Mouse (Mus musculus) layer of hippocampus, adult 2 months (tissue): ENCODE results near the gene Plce1. TPM values are rescaled to one million over a fixed set of nuclear protein-coding genes. Genes with fewer than 3 reads are reported as not detected.
A peak's percentile ranks its signal among the peaks of the same experiment; 100 is the strongest.

Experiments used
- DNase-seq, 2 experiments: peaks; one replicate each; pipeline ENCODE4 v3.0.0; 2022; ENCODE audit warnings: low spot score in 2 of 2
- H3K27ac ChIP-seq: fragments of 200-600 bp; 2 replicates; pipeline ENCODE4 v1.8.1; 2022
- H3K4me3 ChIP-seq: fragments of 200-600 bp; 2 replicates; pipeline ENCODE4 v1.8.1; 2022; ENCODE audit warnings: mild to moderate bottlenecking
- CTCF ChIP-seq: fragments of 200-600 bp; conservative IDR thresholded peaks from 2 replicates; pipeline ENCODE4 v1.8.1; 2022; ENCODE audit warnings: antibody characterized with exemption, mild to moderate bottlenecking, moderate library complexity
- total RNA-seq, 2 experiments: library from RNA; stranded (reverse); gene quantifications; 2 replicates each; pipeline ENCODE4 v1.2.3; 2021

The Plce1 gene
- total RNA-seq, 2 experiments from 2014 or later, result 9.8 to 11.0 TPM

DNA sequence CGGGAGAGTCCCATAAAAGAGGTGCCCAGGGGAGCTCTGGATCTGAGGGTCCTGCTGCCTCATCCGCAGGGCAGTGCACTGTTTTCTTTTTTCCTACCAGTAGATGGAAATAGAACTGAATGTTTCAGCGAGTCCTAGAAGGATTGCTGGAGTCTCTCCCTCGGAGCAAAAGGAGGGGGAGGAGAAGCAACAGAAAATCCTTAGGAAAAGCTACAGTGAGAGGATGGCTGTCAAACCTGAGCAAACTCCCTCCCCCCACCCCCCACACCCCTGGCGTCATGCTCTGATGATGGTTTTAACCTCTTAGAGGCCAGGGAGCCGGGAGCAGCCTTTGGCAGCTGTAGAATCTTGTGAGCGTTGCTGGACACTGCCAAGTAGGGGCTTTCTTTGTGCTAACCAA lies 85.8 kb downstream of the Plce1 start:
- peak overlapping the region; percentile 8; the same call in 1 of the 2 replicates for H3K4me3 ChIP-seq
- 0 out of 2 replicates have a peak overlapping the region, but pooled peaks have one; percentile 14 for H3K27ac ChIP-seq
- TF ChIP-seq CTCF, result peak; percentile 72
- peak in 1 of 2 experiments; percentile 3 for DNase-seq

DNA sequence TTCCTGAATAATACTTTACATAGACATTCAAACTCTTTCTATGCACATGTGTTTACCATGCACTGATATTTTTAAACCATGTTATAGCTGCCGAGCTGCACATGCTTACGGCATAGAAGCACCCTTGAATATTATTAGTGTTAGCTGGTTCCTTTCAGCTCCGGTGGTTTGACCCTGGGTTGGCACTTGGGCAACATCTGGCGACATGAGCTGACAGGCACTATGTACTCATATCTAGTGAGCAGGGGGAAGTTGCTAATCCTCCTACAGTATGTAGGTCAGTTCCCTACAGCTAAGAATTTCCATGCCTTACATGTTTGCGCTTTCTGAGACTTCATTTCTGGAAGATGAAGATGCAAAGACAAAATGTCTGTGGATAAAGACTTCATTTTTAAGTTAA lies 86.4 kb downstream of the Plce1 start:
- no peak overlapping the region for H3K27ac ChIP-seq
- no peak for TF ChIP-seq CTCF
- no peak overlapping the region for H3K4me3 ChIP-seq
- no peak for DNase-seq

DNA sequence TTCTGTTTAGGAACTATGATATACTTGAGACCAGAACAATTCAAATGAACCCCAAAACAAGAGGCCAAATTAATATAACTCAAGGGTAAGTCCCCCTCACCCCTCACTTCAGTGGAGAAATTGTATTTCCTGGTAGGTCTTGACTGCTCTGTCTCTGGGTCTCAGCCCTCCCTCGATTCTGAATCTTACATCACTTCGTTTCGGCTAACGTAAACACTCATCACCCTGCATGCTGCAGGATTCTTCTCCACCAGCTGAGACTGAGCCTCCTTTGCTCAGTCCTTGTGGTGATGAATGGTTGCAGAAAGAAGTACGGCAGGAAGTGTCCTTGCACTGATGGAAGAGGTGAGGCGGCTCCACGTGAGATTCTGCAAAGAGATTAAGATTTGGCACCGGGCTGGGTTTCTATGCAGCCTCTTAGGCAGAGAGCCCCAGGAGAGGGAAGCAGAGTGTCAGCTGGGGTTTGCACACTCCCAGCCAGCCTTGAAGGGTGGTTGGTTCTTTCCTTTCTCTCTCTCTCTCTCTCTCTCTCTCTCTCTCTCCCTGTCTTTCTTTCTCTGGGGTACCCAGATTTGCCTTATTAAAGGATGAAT lies 97.7 kb downstream of the Plce1 start:
- DNase-seq, result no peak
- TF ChIP-seq CTCF, result no peak
- H3K4me3 ChIP-seq, result no peak overlapping the region
- no peak overlapping the region for H3K27ac ChIP-seq

DNA sequence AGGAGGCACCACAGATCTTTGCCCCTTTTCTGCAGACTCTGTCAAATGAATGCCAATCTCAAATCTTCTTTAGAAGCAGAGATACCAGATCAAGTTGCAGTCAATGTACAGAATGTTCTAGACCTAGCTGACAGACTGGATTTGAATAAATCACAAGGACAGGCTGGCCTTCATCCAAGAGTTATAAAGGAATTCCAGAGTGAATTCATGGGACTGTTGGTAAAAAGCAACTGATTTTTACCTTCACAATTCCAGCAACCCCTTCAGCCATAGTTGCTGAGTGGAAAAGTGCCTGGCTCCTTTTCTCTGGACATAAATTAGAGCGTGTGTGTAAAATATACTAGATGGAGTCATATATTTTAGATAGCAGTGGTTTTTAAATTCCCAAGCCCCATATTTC lies 102.0 kb downstream of the Plce1 start:
- H3K4me3 ChIP-seq, result no peak overlapping the region
- no peak overlapping the region for H3K27ac ChIP-seq
- TF ChIP-seq CTCF, result no peak
- no peak for DNase-seq

DNA sequence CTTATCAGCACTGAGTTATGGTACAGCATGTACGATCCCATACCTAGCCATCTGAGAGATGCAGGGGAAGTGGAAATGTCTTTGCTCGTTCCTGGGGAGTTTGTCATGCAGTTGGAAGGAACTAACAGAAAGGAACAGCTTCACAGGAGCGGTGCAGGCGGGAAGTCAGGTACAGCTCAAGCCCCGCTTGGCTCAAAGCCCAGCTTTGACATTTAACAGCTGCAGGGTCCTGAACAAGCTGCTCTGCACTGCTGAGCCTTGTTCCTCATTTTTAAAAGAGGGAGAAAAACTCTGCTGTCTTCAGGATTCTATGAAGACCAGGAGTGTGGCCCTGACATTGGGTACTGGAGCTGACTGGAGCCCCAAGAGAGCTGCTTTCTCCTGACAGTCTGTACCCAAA lies 106.7 kb downstream of the Plce1 start:
- no peak overlapping the region for H3K27ac ChIP-seq
- no peak for TF ChIP-seq CTCF
- no peak overlapping the region for H3K4me3 ChIP-seq
- no peak for DNase-seq

DNA sequence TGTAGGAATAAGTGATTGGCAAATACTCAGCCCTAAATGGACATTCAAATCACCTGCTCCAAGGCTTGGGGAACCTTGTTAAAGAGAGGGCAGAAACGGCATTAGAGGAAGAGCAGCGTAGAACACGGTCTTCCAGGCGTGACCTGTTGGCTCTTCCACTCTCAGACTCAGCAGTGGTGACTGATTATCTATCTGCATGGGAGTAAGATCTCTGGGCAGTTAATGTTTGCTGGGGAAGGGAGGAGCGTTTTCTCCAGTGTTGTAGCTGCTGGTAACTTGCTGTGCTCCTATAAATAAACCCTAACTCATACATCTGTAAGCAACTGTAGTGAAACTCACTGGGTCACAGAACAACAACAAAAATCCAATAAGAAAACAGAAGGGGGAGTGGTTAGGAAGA lies 108.6 kb downstream of the Plce1 start:
- H3K27ac ChIP-seq, result no peak overlapping the region
- no peak overlapping the region for H3K4me3 ChIP-seq
- no peak for DNase-seq
- TF ChIP-seq CTCF, result no peak

DNA sequence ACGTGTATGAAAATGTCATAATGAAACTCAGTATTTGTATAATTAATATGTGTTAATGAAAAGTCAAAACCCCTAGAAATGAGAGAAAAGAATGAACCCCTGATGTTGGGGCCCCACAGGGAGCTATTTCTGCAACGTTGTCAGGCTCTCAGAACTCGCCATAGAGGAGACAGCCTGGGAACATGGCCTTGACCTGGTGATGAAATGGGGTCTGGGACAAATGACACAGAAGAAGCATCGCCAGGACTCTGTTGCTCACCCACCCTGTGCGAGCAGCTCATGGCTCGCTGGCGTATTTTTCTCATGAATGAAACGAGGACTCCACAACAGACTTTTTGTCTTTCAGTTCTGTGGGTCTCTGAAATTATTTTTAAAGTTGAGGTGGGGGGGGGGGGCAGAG lies 109.0 kb downstream of the Plce1 start:
- no peak for TF ChIP-seq CTCF
- no peak for DNase-seq
- Histone ChIP-seq H3K27ac (no peak overlapping the region), H3K4me3 (no peak overlapping the region)

DNA sequence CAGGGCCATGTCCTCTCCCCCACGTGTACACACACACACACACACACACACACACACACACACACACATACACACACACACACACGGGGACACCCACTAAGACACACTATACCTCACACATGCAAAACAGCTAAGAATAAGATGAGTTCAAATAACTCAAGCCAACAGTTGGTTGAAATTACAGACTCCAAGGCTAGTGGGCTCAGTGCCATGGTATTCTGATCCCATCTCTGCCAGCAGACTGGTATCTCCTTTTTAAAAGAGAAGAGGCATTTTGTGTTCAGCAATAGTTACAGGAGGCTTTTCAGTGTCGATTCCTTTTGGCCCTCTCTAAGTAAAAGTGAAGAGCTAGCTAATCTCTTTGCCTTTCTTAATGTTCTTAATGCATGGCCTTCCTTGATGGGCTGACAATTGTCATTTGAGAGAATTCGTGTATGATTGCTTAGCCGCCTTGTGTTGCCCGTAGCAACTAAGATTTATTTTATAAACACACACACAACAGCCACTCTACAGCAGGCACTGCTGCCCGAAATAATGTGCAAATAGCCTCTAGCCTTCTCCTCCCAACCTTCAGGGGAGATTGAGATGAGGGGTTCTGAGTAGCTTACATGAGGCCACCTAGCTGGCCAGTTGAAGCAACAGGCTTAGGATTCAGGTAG lies 111.8 kb downstream of the Plce1 start:
- no peak for DNase-seq
- TF ChIP-seq CTCF, result no peak
- H3K27ac ChIP-seq, result no peak overlapping the region
- H3K4me3 ChIP-seq, result no peak overlapping the region

DNA sequence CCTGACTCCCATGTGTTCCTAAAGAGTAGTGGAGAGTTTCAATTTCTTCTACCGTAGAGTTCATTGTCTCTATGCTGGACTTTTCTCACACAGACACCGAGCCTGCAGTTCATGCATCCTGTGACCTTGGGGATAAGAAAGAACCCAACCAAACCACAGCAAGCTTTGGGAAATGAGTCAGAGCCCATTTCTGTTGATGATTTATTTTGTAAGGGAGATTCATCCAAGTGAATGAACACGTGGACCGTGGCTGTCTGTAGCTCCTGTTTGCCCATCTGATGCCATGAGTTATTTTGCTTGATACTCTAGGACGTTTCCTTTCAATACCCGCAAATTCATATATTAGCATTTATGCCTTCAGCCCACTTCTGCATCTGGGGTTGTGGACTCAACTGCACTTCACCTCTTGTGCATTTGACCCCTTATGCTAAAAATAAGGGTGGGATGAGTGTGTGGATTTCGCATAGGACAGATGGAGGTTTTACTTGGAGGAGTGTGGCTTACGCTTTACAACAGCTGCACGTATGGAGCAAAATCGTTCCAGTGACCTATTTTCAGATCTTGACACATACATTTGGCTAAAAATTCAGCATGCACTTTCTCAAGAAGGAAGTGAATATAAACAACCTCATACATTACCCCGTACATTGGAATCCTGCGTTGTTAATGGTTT lies 112.5 kb downstream of the Plce1 start:
- TF ChIP-seq CTCF, result no peak
- no peak for DNase-seq
- Histone ChIP-seq H3K4me3 (no peak overlapping the region), H3K27ac (no peak overlapping the region)

DNA sequence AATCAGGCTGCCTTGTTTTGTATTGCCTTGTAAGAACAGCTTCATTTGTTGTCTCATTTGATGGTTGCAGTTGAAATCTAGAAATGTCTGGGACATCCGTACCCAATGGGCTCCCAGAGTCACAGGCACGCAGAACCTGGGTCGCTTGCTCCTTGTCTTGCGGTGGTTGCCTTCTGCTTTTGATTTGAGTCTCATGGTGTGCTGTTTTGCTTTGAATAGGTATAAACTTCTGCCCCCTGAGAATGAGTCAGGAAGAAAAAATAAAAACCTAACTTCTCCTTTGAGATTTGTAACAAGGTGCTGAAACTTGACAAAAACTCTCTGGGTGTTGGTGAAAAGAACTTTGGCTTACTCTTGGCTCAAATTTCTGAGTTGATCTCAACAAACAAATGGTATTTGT lies 115.2 kb downstream of the Plce1 start:
- DNase-seq, result no peak
- Histone ChIP-seq H3K27ac (no peak overlapping the region), H3K4me3 (no peak overlapping the region)
- no peak for TF ChIP-seq CTCF

DNA sequence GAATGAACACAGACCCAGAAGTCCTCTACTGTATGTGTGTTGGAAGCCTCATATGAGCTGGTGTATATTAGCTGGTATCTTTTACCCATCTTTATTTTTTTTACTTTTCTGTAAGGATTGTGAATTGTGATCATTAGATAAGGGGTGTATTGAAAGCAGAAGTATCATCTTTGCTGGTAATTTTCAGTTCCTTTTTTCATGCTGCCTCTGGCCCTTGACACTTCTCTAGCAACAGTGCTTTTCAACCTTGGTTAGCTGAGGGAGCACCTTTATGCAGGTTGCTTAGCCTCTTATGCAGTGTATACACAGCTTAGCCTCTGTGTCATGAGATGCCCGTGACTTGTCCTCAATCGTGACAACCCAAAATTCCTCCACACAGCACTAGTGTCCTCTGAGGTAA lies 116.5 kb downstream of the Plce1 start:
- no peak overlapping the region for H3K27ac ChIP-seq
- no peak overlapping the region for H3K4me3 ChIP-seq
- no peak for DNase-seq
- TF ChIP-seq CTCF, result no peak

DNA sequence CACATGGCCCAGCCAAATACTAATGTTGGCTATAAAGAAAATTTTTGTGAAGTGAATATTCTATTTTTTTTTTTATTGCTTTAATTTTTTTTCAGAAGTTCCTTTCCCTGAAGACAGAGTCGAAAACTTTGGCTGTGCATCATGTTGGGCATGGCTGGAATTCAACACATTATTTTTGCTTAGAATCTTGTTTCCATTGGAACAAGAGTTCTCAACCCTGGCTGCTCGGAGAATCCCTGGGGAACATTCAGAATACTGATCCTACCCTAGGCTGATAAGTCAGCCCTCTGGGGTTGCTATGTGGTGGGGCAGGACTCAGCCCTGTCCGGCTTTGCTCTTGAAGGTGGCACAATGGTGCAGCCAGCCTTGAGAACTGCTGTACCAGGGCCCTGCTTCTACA lies 118.1 kb downstream of the Plce1 start:
- no peak for TF ChIP-seq CTCF
- DNase-seq, result no peak
- H3K4me3 ChIP-seq, result no peak overlapping the region
- no peak overlapping the region for H3K27ac ChIP-seq

DNA sequence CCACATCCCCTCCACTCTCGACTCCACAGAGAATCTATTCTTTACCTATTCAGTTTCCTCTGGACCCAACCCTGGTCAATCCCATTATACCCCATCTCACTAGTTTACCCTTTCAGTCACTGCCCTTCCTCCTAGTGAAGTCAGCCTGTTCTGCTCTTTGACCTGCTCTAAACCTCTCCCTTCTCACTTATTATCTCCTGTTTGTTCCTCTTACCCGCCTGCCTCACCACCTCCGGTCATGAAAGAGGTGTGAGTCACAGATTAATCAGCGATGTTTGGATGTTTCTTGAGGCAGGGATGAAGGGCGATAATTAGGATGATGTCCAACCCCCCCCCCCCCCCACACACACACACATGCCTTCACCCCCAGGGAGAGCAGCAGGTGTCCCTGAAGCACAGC lies 120.2 kb downstream of the Plce1 start:
- DNase-seq, result no peak
- H3K4me3 ChIP-seq, result no peak overlapping the region
- H3K27ac ChIP-seq, result no peak overlapping the region
- TF ChIP-seq CTCF, result no peak

DNA sequence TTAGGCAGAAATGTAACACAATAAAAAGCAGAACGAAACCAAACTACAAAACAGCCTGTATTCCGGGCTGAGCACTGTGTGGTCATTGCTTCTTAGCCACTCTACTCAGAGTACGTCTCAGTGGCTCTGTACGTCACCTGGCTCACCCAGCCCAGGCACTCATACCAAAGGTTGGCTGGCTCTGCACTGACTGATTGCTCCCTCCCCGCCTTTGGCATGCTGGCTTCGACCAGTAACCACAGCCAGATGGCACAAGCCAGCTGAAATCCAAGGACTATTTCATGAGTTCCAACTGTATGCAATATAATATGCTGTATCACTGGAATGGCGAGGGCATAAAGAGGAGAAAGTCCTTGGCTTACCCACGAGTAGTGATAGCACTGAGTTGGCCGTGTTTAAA lies 121.9 kb downstream of the Plce1 start:
- no peak overlapping the region for H3K27ac ChIP-seq
- 0 out of 2 replicates have a peak, but pooled peaks have one; percentile 7 for TF ChIP-seq CTCF
- DNase-seq, result no peak
- peak overlapping the region; percentile 35 for H3K4me3 ChIP-seq
